Mouse (Mus musculus) layer of hippocampus, adult 11-12 months (tissue): ENCODE data around the gene Jarid2.
"Not testable (repeated sequence)": the region's sequence is repeated elsewhere in the genome, so short reads cannot be mapped to it uniquely, and the experiment has no call there.

Experiments
- DNase-seq: peaks from one replicate; pipeline ENCODE4 v3.0.0; 2022; ENCODE audit warnings: low spot score

The Jarid2 gene

GRCm38 (mm10) chr13:44729424-44729971, at the start of gene Jarid2:
TSS of gene Jarid2 (plus strand) at chr13:44729474.
- peak; percentile 44 for DNase-seq

DNA sequence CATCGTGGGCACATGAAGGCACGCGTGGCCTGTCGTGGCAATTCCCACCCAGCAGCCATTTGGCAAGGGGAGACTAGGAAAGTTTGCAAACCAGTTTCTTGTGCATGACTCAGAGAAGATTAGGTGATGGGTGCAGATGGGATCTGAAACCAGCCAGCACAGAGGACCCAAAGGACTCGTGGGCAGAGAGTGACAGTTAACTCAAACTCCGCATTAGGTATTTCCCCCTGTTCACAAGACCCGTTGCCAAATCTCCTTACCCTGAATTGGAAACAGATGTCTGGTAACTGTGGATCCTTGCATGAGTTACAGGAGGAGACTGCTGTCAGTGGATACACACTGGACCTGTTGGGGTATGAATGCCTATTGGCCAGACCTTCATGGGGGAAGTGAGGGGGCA, 48.2 kb upstream of the Jarid2 start:
- peak; percentile 5 for DNase-seq

DNA sequence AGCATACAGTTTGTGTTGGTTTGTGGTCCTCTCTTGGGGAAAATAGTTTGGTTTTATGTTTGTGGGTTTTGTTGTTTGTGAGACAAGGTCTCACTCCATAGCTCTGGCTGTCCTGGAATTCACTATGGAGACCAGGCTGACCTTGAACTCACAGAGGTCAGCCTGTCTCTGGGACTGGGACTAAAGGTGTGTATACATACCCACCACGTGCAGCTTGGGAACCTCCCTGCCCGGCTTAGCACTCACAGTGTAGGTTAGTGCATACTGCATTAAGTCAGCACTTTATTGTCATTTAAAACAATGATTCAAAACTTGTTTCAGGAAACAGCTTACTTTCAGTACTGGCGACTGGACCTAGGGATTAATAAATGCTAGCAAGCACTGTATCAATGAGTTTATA, 41.1 kb upstream of the Jarid2 start:
- no peak for DNase-seq

DNA sequence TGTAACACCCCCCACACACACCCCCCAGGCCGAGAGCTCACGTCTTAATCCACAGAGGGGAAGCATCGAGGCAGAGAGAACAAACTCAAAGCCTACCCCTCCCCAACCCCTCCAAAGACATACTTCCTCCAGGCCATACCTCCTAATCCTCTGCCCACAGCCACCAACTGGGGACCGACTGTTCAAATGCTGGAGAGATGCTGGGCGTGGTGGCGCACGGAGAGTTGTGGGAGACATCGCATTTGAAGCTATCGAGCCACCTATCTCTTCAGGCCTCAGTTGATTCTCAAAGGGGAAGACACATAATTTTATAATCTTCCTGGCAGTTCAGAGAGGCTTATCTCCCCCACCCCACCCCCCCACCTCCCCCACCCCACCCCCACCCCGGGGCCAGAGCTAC, 31.6 kb upstream of the Jarid2 start:
- DNase-seq: no peak

DNA sequence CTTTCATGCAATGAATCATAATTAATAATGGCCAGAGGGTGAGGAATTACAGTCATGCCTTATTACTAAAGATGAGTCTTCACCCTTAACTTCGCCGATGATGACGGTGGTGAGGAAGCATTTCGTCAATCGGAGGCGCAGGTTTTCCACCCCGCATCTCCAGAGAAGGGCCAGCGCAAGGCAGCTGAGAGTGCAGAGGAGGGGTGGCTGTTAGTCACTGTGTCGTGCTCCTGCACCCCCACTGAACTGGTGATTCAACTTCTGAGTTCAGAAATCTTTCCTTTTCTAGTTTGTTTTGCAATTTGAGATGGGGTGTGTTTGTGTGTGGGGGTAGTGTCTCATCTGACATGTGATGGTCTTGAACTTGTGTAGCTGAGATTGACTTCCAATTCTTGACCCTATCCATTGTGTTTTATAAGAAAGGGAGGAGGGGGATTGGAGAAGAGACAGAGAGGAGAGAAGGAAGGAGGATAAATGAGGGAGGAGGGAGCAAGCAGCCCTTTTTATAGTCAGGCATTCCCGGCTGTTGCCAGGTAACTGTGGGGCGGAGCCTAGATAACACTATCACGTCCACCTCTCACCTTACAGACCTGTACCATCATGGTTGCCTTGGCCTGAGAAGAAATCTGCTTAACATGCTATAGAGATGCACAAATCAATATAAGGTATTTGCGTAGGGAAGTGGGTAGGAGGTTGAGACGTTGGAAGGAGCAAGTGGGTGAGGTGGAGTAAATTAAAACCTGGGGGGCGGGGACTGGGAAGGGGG, 25.1 kb upstream of the Jarid2 start:
- DNase-seq: no peak

GRCm38 (mm10) chr13:44705031-44705742, 24.1 kb upstream of the Jarid2 start:
- DNase-seq: no peak

- DNase-seq: no peak
These were observed 23.6 kb upstream of the Jarid2 start for GRCm38 (mm10) chr13:44705743-44706044.

DNA sequence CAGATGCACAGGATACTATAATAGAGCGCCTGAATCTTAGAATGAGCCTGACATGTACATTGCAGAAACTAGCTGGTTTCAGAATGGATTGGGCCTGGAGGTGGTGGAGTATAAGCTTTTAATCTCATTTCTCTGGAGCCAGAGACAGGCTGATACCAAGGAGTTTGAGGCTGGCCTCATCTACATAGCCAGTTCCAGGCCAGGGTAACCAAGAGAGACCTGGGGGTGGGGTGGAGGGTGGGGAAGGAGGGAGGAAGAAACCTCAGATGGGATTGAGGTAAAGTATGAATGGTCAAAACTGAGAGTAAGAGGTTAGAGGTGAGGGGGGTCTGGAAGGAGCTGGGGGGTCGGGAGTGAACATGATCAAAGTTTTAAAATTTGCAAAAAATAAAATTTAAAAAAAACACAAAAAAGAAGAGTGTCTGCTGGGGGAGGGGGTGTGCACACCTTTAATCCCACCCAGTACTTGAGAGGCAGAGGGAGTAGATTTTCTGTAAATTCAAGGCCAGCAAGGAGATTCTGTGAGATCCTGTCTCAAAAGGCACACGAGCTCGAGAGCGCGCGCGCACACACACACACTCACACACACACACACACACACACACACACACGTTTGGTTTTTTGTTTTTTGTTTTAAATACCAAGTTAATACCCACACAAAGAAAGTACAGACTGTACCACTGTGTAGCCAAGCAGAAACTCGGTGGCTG, 22.9 kb upstream of the Jarid2 start:
- DNase-seq: no peak

DNA sequence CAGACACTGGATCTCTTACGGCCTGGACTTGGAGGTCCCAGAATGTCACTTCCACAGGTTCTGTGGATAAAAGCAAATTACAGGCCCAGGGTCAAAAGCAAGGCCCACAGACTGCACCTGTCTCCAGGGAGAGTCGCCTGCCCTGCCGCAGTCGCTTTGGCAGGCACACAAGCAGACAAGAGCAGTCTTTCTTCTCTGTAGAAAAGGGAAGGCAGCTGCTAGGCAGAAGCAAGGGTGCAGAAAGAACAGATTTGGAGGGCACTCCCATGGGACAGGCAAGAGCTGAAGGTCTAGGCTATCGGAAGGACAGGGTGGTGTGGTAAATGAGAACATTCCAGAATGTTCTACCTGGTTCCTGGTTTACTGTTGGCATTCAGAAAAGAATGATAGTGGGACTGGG, 22.1 kb upstream of the Jarid2 start:
- no peak for DNase-seq

GRCm38 (mm10) chr13:44708336-44709017, 20.8 kb upstream of the Jarid2 start:
- DNase-seq: no peak

DNA sequence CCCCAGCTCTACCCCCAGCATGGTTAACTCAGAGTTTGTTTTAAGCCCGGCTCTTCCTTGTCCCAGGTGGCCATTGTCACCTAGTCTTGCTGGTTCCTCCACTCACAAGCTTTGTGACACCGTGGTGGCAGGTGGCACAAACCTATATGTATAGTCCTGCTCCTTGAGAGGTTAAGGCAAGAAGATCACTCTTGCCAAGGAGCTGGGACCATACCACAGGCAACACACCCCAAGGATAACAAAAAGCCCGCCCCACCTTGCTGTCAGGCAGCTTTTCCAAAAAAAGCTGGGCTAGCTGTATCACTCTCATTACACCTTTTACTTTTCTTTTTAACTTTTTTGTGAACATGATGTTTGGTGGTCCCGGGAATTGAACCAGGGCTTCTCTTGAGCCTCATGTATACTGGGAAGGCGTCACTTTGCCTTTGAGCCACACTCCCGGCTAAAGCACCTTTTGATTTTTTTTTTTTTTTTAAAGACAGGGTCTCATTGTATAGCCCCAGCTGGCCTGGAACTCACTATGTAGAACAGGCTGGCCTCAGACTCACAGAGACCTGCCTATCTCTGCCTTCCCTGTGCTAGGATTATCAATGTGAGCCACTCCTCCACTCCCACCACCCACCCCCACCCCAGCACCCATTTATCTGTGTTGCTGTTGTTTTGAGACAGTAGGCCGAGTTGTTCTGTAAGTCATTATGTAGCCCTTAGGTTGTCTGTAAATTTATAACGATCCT, 19.4 kb upstream of the Jarid2 start:
- no peak for DNase-seq

DNA sequence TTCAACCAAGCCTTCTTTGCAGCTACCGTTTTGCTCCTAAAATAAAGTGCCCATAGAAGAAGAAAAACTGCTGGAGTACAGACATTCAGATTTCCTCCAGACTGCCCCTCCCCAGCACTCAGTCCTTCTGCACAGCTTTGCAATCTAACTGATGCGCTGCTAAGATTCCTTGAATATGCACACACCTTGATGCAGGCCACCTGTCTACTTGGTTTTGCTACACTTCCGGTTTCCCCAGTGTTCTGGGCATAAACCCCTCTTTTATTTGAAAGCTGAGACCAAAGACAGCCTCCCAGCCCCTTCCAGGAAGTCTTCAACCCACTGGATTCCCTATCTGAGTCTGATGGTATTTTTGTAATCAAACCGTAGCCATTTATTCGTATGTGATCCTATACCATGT, 18.2 kb upstream of the Jarid2 start:
- no peak for DNase-seq

- no peak for DNase-seq
These were observed 17.4 kb upstream of the Jarid2 start for GRCm38 (mm10) chr13:44711882-44712281.

GRCm38 (mm10) chr13:44715187-44715885, 13.9 kb upstream of the Jarid2 start:
- no peak for DNase-seq

DNA sequence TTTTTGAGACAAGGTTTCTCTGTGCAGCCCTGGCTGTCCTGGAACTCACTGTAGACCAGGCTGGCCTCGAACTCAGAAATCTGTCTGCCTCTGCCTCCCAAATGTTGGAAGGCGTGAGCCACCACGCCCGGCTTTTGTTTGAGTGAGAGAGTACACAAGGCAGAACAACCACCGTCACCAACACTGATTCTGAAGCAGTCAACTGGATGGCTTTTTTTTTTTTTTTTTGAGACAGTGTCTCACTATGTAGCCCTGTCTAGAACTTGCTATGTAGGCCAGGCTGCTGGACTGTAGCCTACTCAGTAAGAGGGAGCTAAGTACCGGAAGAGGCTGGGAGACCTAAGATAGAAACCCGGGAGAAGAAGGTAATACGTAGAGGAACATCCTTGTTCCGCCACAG, 11.4 kb upstream of the Jarid2 start:
- no peak for DNase-seq

DNA sequence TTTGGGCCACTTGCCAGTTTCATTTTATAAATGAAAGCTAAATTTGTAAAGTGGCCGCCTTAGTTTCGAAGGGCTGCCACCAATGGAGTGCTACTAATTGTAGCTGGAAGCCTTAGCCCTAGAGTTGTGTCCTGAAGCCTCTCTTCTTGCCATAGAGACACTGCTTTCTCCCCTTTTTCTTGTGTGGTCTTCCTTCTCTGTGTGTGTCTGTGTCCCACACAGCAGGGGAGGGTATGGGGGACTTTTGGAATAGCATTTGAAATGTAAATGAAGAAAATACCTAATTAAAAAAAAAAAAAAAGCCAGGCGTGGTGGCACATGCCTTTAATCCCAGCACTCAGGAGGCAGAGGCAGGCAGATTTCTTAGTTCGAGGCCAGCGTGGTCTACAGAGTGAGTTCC, 10.8 kb upstream of the Jarid2 start:
- DNase-seq: not testable (repeated sequence)

- DNase-seq: no peak
These were observed 9.2 kb upstream of the Jarid2 start for GRCm38 (mm10) chr13:44720094-44720493.

GRCm38 (mm10) chr13:44721891-44722547, 7.3 kb upstream of the Jarid2 start:
- no peak for DNase-seq

GRCm38 (mm10) chr13:44723522-44723921, 5.8 kb upstream of the Jarid2 start:
- DNase-seq: not testable (repeated sequence)

GRCm38 (mm10) chr13:44728145-44728880, 961 bp upstream of the Jarid2 start:
- no peak for DNase-seq
